Mouse (Mus musculus) CH12.LX (cell line): ENCODE measurements around the gene Stk35.

ENCODE experiments used
- CHD1 ChIP-seq: IDR thresholded peaks from 2 replicates; pipeline ENCODE4 v1.6.1; 2012; ENCODE audit warnings: low read depth, low read length, improper control_type of control experiment, inconsistent platforms
- CTCF ChIP-seq, 2 experiments: IDR thresholded peaks in 1 of 2; conservative IDR thresholded peaks in 1 of 2; 2 replicates each; pipeline ENCODE4 v1.5.1; 2011 to 2012; ENCODE audit warnings: low read depth in 2 of 2, low read length in 2 of 2, improper control_type of control experiment in 1 of 2, inconsistent platforms in 1 of 2, mild to moderate bottlenecking in 1 of 2, moderate library complexity in 1 of 2
- GABPA ChIP-seq: IDR thresholded peaks from 2 replicates; pipeline ENCODE4 v1.6.1; 2012; ENCODE audit warnings: low read depth, low read length, improper control_type of control experiment, inconsistent platforms; ENCODE audit not compliant: insufficient replicate concordance
- MXI1 ChIP-seq: IDR thresholded peaks from 2 replicates; pipeline ENCODE4 v1.6.1; 2011; ENCODE audit warnings: mild to moderate bottlenecking, low read depth, low read length, improper control_type of control experiment
- PAX5 ChIP-seq: IDR thresholded peaks from 2 replicates; pipeline ENCODE4 v1.6.1; 2012; ENCODE audit warnings: low read length, inconsistent platforms, mixed read lengths
- POLR2A ChIP-seq: IDR thresholded peaks from 2 replicates; pipeline ENCODE4 v1.6.1; 2011; ENCODE audit warnings: low read depth, mild to moderate bottlenecking, improper control_type of control experiment, low read length
- POLR2AphosphoS2 ChIP-seq: IDR thresholded peaks from 2 replicates; pipeline ENCODE4 v1.6.1; 2011; ENCODE audit warnings: low read depth, low read length, improper control_type of control experiment

- TF ChIP-seq MXI1 (no peak), CTCF (conservative IDR thresholded peaks at IDR 0.05 in 1 of 2, IDR thresholded peaks at IDR 0.05 in 1 of 2; ENCODE audit: low read depth in 2 of 2, low read length in 2 of 2) (no peak), GABPA (no peak), CHD1 (no peak), PAX5 (no peak), POLR2A (no peak), POLR2AphosphoS2 (no peak)
These were observed 10.2 kb downstream of the Stk35 start for GRCm38 (mm10) chr2:129810563-129810962.
